Comparison of ENCODE assay signal across 24 mouse cellular contexts in the genomic region with DNA sequence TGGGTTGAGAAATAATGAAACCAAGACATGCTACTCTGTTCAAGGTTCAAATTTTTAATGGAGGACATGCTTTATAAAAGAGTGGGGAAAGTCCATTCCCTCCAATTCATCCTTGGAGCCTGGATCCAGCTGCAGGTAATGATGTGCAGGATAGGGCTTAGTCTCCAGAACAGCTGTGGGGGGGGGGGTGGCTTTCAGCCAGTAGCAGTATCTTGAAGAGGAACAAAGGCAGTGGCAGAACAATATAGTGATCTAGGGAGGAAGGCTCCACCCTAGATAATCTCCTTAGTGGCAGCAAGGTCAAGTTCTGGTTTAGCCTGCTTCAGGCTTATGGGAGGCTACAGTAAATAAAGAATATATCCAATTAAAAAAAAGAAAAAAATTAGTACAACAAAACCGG.
"Had no signal": no experiment of that assay in that cellular context is flagged by ENCODE, and none has a peak within 500 bp of the region (broad histone marks: within the 10 kb centered on the region; RNA-seq: fewer than 3 reads in every experiment).

No protein-coding gene starts in this region.

- ATAC-seq: hindbrain, postnatal 0 days; intestine, embryonic 16.5 days had no signal

- H3K4me3 ChIP-seq: gastrocnemius, adult 2 months; heart, embryonic 13.5 days; heart, embryonic 15.5 days; hindbrain, embryonic 13.5 days; hindbrain, embryonic 15.5 days; kidney, embryonic 15.5 days; layer of hippocampus, adult 2 months; left cerebral cortex, adult 2 months; limb, embryonic 13.5 days; limb, embryonic 15.5 days had no signal

- H3K4me1 ChIP-seq: heart, embryonic 13.5 days; heart, embryonic 15.5 days; hindbrain, embryonic 13.5 days; hindbrain, embryonic 15.5 days; kidney, embryonic 15.5 days; limb, embryonic 13.5 days; limb, embryonic 15.5 days had no signal

- H3K27me3 ChIP-seq: heart, embryonic 13.5 days; heart, embryonic 15.5 days; hindbrain, embryonic 13.5 days; hindbrain, embryonic 15.5 days; kidney, embryonic 15.5 days; limb, embryonic 13.5 days; limb, embryonic 15.5 days had no signal

- DNase-seq: gastrocnemius, adult 2 months; gastrocnemius, postnatal 10 days; gastrocnemius, postnatal 25 days; heart, adult 18-20 months; heart, postnatal 14 days; heart, postnatal 36 days; kidney, adult 11 months; kidney, adult 2 months; kidney, adult 9 months; kidney, postnatal 14 days; kidney, postnatal 4 days had no signal

- H3K36me3 ChIP-seq: heart, embryonic 15.5 days; hindbrain, embryonic 15.5 days; limb, embryonic 15.5 days had no signal

- H3K4me2 ChIP-seq: heart, embryonic 11.5 days; heart, embryonic 13.5 days; heart, embryonic 15.5 days; hindbrain, embryonic 13.5 days; hindbrain, embryonic 15.5 days; kidney, embryonic 15.5 days; limb, embryonic 13.5 days; limb, embryonic 15.5 days had no signal

- H3K9ac ChIP-seq: heart, embryonic 13.5 days; heart, embryonic 15.5 days; hindbrain, embryonic 13.5 days; hindbrain, embryonic 15.5 days; kidney, embryonic 15.5 days; limb, embryonic 13.5 days; limb, embryonic 15.5 days had no signal

- H3K27ac ChIP-seq: gastrocnemius, adult 2 months; heart, embryonic 13.5 days; heart, embryonic 15.5 days; hindbrain, embryonic 13.5 days; hindbrain, embryonic 15.5 days; hindbrain, postnatal 0 days; kidney, embryonic 15.5 days; kidney, postnatal 0 days; layer of hippocampus, adult 2 months; left cerebral cortex, adult 2 months; limb, embryonic 13.5 days; limb, embryonic 15.5 days had no signal

- H3K9me3 ChIP-seq: heart, embryonic 15.5 days; hindbrain, embryonic 15.5 days; limb, embryonic 13.5 days; limb, embryonic 15.5 days had no signal
